Mouse (Mus musculus): ENCODE measurements at regions not wholly inside any gene's neighbourhood (a gene's known extent, or its start where the extent isn't known, plus 50 kb on each side); places are given as distances from the start of the nearest gene placed in this dataset.
A peak's percentile ranks its signal among the peaks of the same experiment; 100 is the strongest.

GRCm38 (mm10) chr4:93935692-93936091, 600.4 kb upstream of the Tusc1 start:
- no peak overlapping the region for H3K27ac ChIP-seq (replicated peaks)
- no peaks in the 10 kb centered on the region for H3K27me3 ChIP-seq (replicated peaks)
- no peak overlapping the region for H3K9ac ChIP-seq (replicated peaks)
- ATAC-seq (ENCODE audit: low FRiP score) = no peak
- no peak overlapping the region for H3K4me2 ChIP-seq
- H3K9me3 ChIP-seq (replicated peaks) = no peaks in the 10 kb centered on the region
- H3K4me3 ChIP-seq (replicated peaks) = no peak overlapping the region
- H3K4me1 ChIP-seq = no peaks in the 10 kb centered on the region
- H3K36me3 ChIP-seq = no peaks in the 10 kb centered on the region

- H3K4me2 ChIP-seq = no peak overlapping the region
- H3K27me3 ChIP-seq (replicated peaks) = no peaks in the 10 kb centered on the region
- H3K9ac ChIP-seq (replicated peaks) = no peak overlapping the region
- no peaks in the 10 kb centered on the region for H3K36me3 ChIP-seq
- H3K27ac ChIP-seq (replicated peaks) = no peak overlapping the region
- H3K4me3 ChIP-seq (replicated peaks) = no peak overlapping the region
- ATAC-seq (ENCODE audit: low FRiP score) = no peak
- no peaks in the 10 kb centered on the region for H3K4me1 ChIP-seq
- H3K9me3 ChIP-seq (replicated peaks) = no peaks in the 10 kb centered on the region
- WGBS = 93% methylated on average over 7 of the region's 7 CpGs
Observed at GRCm38 (mm10) chr4:93927117-93927516, 591.8 kb upstream of the Tusc1 start.

GRCm38 (mm10) chr4:93924402-93924801, 589.1 kb upstream of the Tusc1 start:
- ATAC-seq (ENCODE audit: low FRiP score) = no peak
- Histone ChIP-seq H3K36me3 (no peaks in the 10 kb centered on the region), H3K27me3 (replicated peaks) (no peaks in the 10 kb centered on the region), H3K4me1 (no peaks in the 10 kb centered on the region), H3K9ac (replicated peaks) (no peak overlapping the region), H3K9me3 (replicated peaks) (no peaks in the 10 kb centered on the region), H3K27ac (replicated peaks) (no peak overlapping the region), H3K4me2 (no peak overlapping the region), H3K4me3 (replicated peaks) (no peak overlapping the region)
- 87% methylated on average over 1 of the region's 1 CpGs for WGBS

GRCm38 (mm10) chr4:93886631-93887030, 551.3 kb upstream of the Tusc1 start:
- no peak overlapping the region for H3K27ac ChIP-seq (replicated peaks)
- WGBS = 90% methylated on average over 11 of the region's 11 CpGs
- H3K9me3 ChIP-seq (replicated peaks) = no peaks in the 10 kb centered on the region
- H3K4me3 ChIP-seq (replicated peaks) = no peak overlapping the region
- ATAC-seq (ENCODE audit: low FRiP score) = no peak
- no peak overlapping the region for H3K9ac ChIP-seq (replicated peaks)
- no peaks in the 10 kb centered on the region for H3K27me3 ChIP-seq (replicated peaks)
- no peaks in the 10 kb centered on the region for H3K4me1 ChIP-seq
- no peaks in the 10 kb centered on the region for H3K36me3 ChIP-seq
- H3K4me2 ChIP-seq = no peak overlapping the region

GRCm38 (mm10) chr4:93881318-93881717, 546.0 kb upstream of the Tusc1 start:
- Histone ChIP-seq H3K4me3 (replicated peaks) (no peak overlapping the region), H3K4me2 (no peak overlapping the region), H3K9me3 (replicated peaks) (no peaks in the 10 kb centered on the region), H3K9ac (replicated peaks) (no peak overlapping the region), H3K36me3 (no peaks in the 10 kb centered on the region), H3K4me1 (peaks cover 7% of the 10 kb centered on the region; the same call in 1 of the 2 replicates), H3K27ac (replicated peaks) (no peak overlapping the region), H3K27me3 (replicated peaks) (no peaks in the 10 kb centered on the region)
- 67% methylated on average over 3 of the region's 3 CpGs for WGBS
- ATAC-seq (ENCODE audit: low FRiP score) = no peak

GRCm38 (mm10) chr4:93879351-93879872, 544.1 kb upstream of the Tusc1 start:
- H3K36me3 ChIP-seq = no peaks in the 10 kb centered on the region
- H3K4me1 ChIP-seq = peaks cover 7% of the 10 kb centered on the region; the same call in 1 of the 2 replicates
- no peak overlapping the region for H3K9ac ChIP-seq (replicated peaks)
- H3K4me2 ChIP-seq = no peak overlapping the region
- WGBS = 48% methylated on average over 8 of the region's 8 CpGs
- H3K9me3 ChIP-seq (replicated peaks) = no peaks in the 10 kb centered on the region
- H3K4me3 ChIP-seq (replicated peaks) = no peak overlapping the region
- H3K27me3 ChIP-seq (replicated peaks) = no peaks in the 10 kb centered on the region
- 0 out of 2 replicates have a peak overlapping the region, but pooled peaks have one; percentile 11 for H3K27ac ChIP-seq (replicated peaks)
- ATAC-seq (ENCODE audit: low FRiP score) = peak; percentile 90

GRCm38 (mm10) chr4:93873271-93873670, 538.0 kb upstream of the Tusc1 start:
- 26% methylated on average over 3 of the region's 3 CpGs for WGBS
- no peaks in the 10 kb centered on the region for H3K4me1 ChIP-seq
- no peak overlapping the region for H3K4me2 ChIP-seq
- H3K9ac ChIP-seq (replicated peaks) = no peak overlapping the region
- no peaks in the 10 kb centered on the region for H3K27me3 ChIP-seq (replicated peaks)
- H3K4me3 ChIP-seq (replicated peaks) = no peak overlapping the region
- peak; percentile 61; the same call in 1 of the 2 replicates for ATAC-seq (ENCODE audit: low FRiP score)
- H3K27ac ChIP-seq (replicated peaks) = no peak overlapping the region
- no peaks in the 10 kb centered on the region for H3K9me3 ChIP-seq (replicated peaks)
- no peaks in the 10 kb centered on the region for H3K36me3 ChIP-seq

GRCm38 (mm10) chr4:93853451-93853850, 518.1 kb upstream of the Tusc1 start:
- H3K9me3 ChIP-seq (replicated peaks) = no peaks in the 10 kb centered on the region
- H3K9ac ChIP-seq (replicated peaks) = no peak overlapping the region
- 75% methylated on average over 3 of the region's 3 CpGs for WGBS
- H3K27ac ChIP-seq (replicated peaks) = no peak overlapping the region
- no peaks in the 10 kb centered on the region for H3K36me3 ChIP-seq
- H3K4me1 ChIP-seq = no peaks in the 10 kb centered on the region
- H3K27me3 ChIP-seq (replicated peaks) = no peaks in the 10 kb centered on the region
- no peak for ATAC-seq (ENCODE audit: low FRiP score)
- H3K4me2 ChIP-seq = no peak overlapping the region
- no peak overlapping the region for H3K4me3 ChIP-seq (replicated peaks)

GRCm38 (mm10) chr4:93849178-93849577, 513.9 kb upstream of the Tusc1 start:
- no peak for ATAC-seq (ENCODE audit: low FRiP score)
- no peak overlapping the region for H3K27ac ChIP-seq (replicated peaks)
- no peaks in the 10 kb centered on the region for H3K36me3 ChIP-seq
- WGBS = 86% methylated on average over 3 of the region's 3 CpGs
- H3K9ac ChIP-seq (replicated peaks) = no peak overlapping the region
- H3K4me3 ChIP-seq (replicated peaks) = no peak overlapping the region
- H3K4me1 ChIP-seq = no peaks in the 10 kb centered on the region
- H3K4me2 ChIP-seq = no peak overlapping the region
- no peaks in the 10 kb centered on the region for H3K9me3 ChIP-seq (replicated peaks)
- H3K27me3 ChIP-seq (replicated peaks) = no peaks in the 10 kb centered on the region

- no peak overlapping the region for H3K9ac ChIP-seq (replicated peaks)
- H3K4me2 ChIP-seq = no peak overlapping the region
- H3K27ac ChIP-seq (replicated peaks) = no peak overlapping the region
- H3K4me3 ChIP-seq (replicated peaks) = no peak overlapping the region
- no peaks in the 10 kb centered on the region for H3K36me3 ChIP-seq
- H3K4me1 ChIP-seq = no peaks in the 10 kb centered on the region
- ATAC-seq (ENCODE audit: low FRiP score) = no peak
- H3K27me3 ChIP-seq (replicated peaks) = no peaks in the 10 kb centered on the region
- no peaks in the 10 kb centered on the region for H3K9me3 ChIP-seq (replicated peaks)
Observed at GRCm38 (mm10) chr4:93830701-93831100, 495.4 kb upstream of the Tusc1 start.

GRCm38 (mm10) chr4:93793104-93793503, 457.8 kb upstream of the Tusc1 start:
- Histone ChIP-seq H3K27ac (replicated peaks) (no peak overlapping the region), H3K9ac (replicated peaks) (no peak overlapping the region), H3K4me3 (replicated peaks) (no peak overlapping the region), H3K36me3 (no peaks in the 10 kb centered on the region), H3K4me1 (no peaks in the 10 kb centered on the region), H3K27me3 (replicated peaks) (no peaks in the 10 kb centered on the region), H3K4me2 (no peak overlapping the region), H3K9me3 (replicated peaks) (no peaks in the 10 kb centered on the region)
- ATAC-seq (ENCODE audit: low FRiP score) = no peak
- WGBS = 84% methylated on average over 1 of the region's 1 CpGs

- Histone ChIP-seq H3K27ac (replicated peaks) (no peak overlapping the region), H3K9me3 (replicated peaks) (no peaks in the 10 kb centered on the region; the same call in 1 of the 2 replicates), H3K27me3 (replicated peaks) (no peaks in the 10 kb centered on the region), H3K9ac (replicated peaks) (no peak overlapping the region), H3K4me2 (no peak overlapping the region), H3K4me3 (replicated peaks) (no peak overlapping the region), H3K4me1 (no peaks in the 10 kb centered on the region), H3K36me3 (no peaks in the 10 kb centered on the region)
- no peak for ATAC-seq (ENCODE audit: low FRiP score)
- 84% methylated on average over 11 of the region's 11 CpGs for WGBS
Observed at GRCm38 (mm10) chr4:93790157-93790556, 454.8 kb upstream of the Tusc1 start.

- no peaks in the 10 kb centered on the region for H3K4me1 ChIP-seq
- no peak for ATAC-seq (ENCODE audit: low FRiP score)
- H3K9ac ChIP-seq (replicated peaks) = no peak overlapping the region
Observed at GRCm38 (mm10) chr4:93754497-93754896, 419.2 kb upstream of the Tusc1 start.

More at GRCm38 (mm10) chr4:93754497-93754896, 419.2 kb upstream of the Tusc1 start:
- no peaks in the 10 kb centered on the region for H3K27me3 ChIP-seq (replicated peaks)
- H3K36me3 ChIP-seq = no peaks in the 10 kb centered on the region
- WGBS = 90% methylated on average over 2 of the region's 2 CpGs
- H3K9me3 ChIP-seq (replicated peaks) = no peaks in the 10 kb centered on the region
- no peak overlapping the region for H3K27ac ChIP-seq (replicated peaks)
- H3K4me2 ChIP-seq = no peak overlapping the region
- H3K4me3 ChIP-seq (replicated peaks) = no peak overlapping the region
